Mouse (Mus musculus) testis, adult 2 months (tissue): Measurements from ENCODE around the gene Cdc42ep1. TPM values are rescaled to one million over a fixed set of nuclear protein-coding genes. Genes with fewer than 3 reads are reported as not detected.
"Not testable (repeated sequence)": the region's sequence is repeated elsewhere in the genome, so short reads cannot be mapped to it uniquely, and the experiment has no call there.

Experiments
- H3K27ac ChIP-seq: fragments of 200-500 bp; 2 replicates; pipeline ENCODE4 v1.5.1; 2012; ENCODE audit warnings: low read depth, low read length; ENCODE audit not compliant: control insufficient read depth, insufficient read depth
- H3K27me3 ChIP-seq: fragments of 200-500 bp; 2 replicates; pipeline ENCODE4 v1.6.1; 2012; ENCODE audit warnings: mild to moderate bottlenecking, low read length, moderate library complexity; ENCODE audit not compliant: control insufficient read depth, insufficient read depth
- H3K36me3 ChIP-seq: fragments of 200-500 bp; 2 replicates; pipeline ENCODE4 v1.6.1; 2012; ENCODE audit warnings: mild to moderate bottlenecking, low read length; ENCODE audit not compliant: control insufficient read depth, insufficient read depth
- H3K4me1 ChIP-seq: fragments of 200-500 bp; 2 replicates; pipeline ENCODE4 v1.6.1; 2012; ENCODE audit warnings: low read length; ENCODE audit not compliant: control insufficient read depth, insufficient read depth
- H3K4me3 ChIP-seq: fragments of 200-500 bp; 2 replicates; pipeline ENCODE4 v1.5.1; 2012; ENCODE audit warnings: low read depth, mild to moderate bottlenecking, low read length, moderate library complexity, mixed read lengths; ENCODE audit not compliant: control insufficient read depth
- CTCF ChIP-seq: fragments of 200-500 bp; IDR thresholded peaks from 2 replicates; pipeline ENCODE4 v1.5.1; 2012; ENCODE audit warnings: low read depth, mild to moderate bottlenecking, inconsistent platforms, low read length, moderate library complexity; ENCODE audit not compliant: control insufficient read depth, insufficient read depth, insufficient replicate concordance
- POLR2A ChIP-seq: fragments of 200-500 bp; IDR thresholded peaks from 2 replicates; pipeline ENCODE4 v1.6.1; 2012; ENCODE audit warnings: low read depth, mild to moderate bottlenecking, inconsistent platforms, low read length, moderate library complexity; ENCODE audit not compliant: control insufficient read depth
- polyA plus RNA-seq: library from polyadenylated mRNA; depleted of rRNA; stranded (reverse); fragments of >200 nt; gene quantifications from 2 replicates; pipeline ENCODE4 v1.2.3, GENCODE M21; 2012

Gene Cdc42ep1
- polyA plus RNA-seq, 1 experiment, result 2.9 TPM

GRCm38 (mm10) chr15:78845321-78845720, 2.9 kb downstream of the Cdc42ep1 start:
- Histone ChIP-seq H3K27me3 (no peaks in the 10 kb centered on the region; the same call in 1 of the 2 replicates), H3K36me3 (no peaks in the 10 kb centered on the region), H3K27ac (no peak overlapping the region), H3K4me3 (no peak overlapping the region), H3K4me1 (peaks cover 11% of the 10 kb centered on the region)
- TF ChIP-seq POLR2A, result no peak
- no peak for TF ChIP-seq CTCF

- Histone ChIP-seq H3K36me3 (no peaks in the 10 kb centered on the region), H3K4me1 (peaks cover 13% of the 10 kb centered on the region), H3K27ac (no peak overlapping the region), H3K27me3 (no peaks in the 10 kb centered on the region; the same call in 1 of the 2 replicates), H3K4me3 (no peak overlapping the region)
- no peak for TF ChIP-seq POLR2A
- no peak for TF ChIP-seq CTCF
Measured at GRCm38 (mm10) chr15:78845867-78846266, 3.4 kb downstream of the Cdc42ep1 start.

- H3K36me3 ChIP-seq, result no peaks in the 10 kb centered on the region
- H3K4me3 ChIP-seq, result no peak overlapping the region
- TF ChIP-seq CTCF (no peak), POLR2A (no peak)
- peaks cover 15% of the 10 kb centered on the region for H3K4me1 ChIP-seq
- no peaks in the 10 kb centered on the region; the same call in 1 of the 2 replicates for H3K27me3 ChIP-seq
- no peak overlapping the region for H3K27ac ChIP-seq
Measured at GRCm38 (mm10) chr15:78846352-78846751, 3.9 kb downstream of the Cdc42ep1 start.

- peaks cover 19% of the 10 kb centered on the region for H3K4me1 ChIP-seq
- H3K4me3 ChIP-seq, H3K27me3 ChIP-seq, H3K27ac ChIP-seq, H3K36me3 ChIP-seq: not testable (repeated sequence)
Measured at GRCm38 (mm10) chr15:78846805-78847204, 4.4 kb downstream of the Cdc42ep1 start.

GRCm38 (mm10) chr15:78848467-78848866, 6.0 kb downstream of the Cdc42ep1 start:
- H3K27ac ChIP-seq, result no peak overlapping the region
- H3K4me3 ChIP-seq, result no peak overlapping the region
- no peaks in the 10 kb centered on the region for H3K36me3 ChIP-seq
- peaks cover 14% of the 10 kb centered on the region for H3K4me1 ChIP-seq
- no peaks in the 10 kb centered on the region for H3K27me3 ChIP-seq
- TF ChIP-seq CTCF (peak; percentile 89), POLR2A (no peak)

- TF ChIP-seq CTCF, result no peak
- no peak for TF ChIP-seq POLR2A
- Histone ChIP-seq H3K27ac (no peak overlapping the region), H3K36me3 (no peaks in the 10 kb centered on the region), H3K4me3 (no peak overlapping the region), H3K4me1 (peaks cover 9% of the 10 kb centered on the region), H3K27me3 (no peaks in the 10 kb centered on the region)
Measured at GRCm38 (mm10) chr15:78849485-78849884, 7.1 kb downstream of the Cdc42ep1 start.

- TF ChIP-seq CTCF (no peak), POLR2A (no peak)
- no peak overlapping the region for H3K27ac ChIP-seq
Measured at GRCm38 (mm10) chr15:78850059-78850824, 7.8 kb downstream of the Cdc42ep1 start.

More at GRCm38 (mm10) chr15:78850059-78850824, 7.8 kb downstream of the Cdc42ep1 start:
- no peak overlapping the region for H3K4me3 ChIP-seq
- H3K27me3 ChIP-seq, result no peaks in the 10 kb centered on the region
- H3K36me3 ChIP-seq, result no peaks in the 10 kb centered on the region
- peaks cover 9% of the 10 kb centered on the region for H3K4me1 ChIP-seq
